Mouse (Mus musculus) macrophage (primary cell): Measurements from ENCODE around the gene Cdk5rap3. TPM values are rescaled to one million over a fixed set of nuclear protein-coding genes. Genes with fewer than 3 reads are reported as not detected.

ENCODE experiments used
- H3K27ac ChIP-seq: fragments of 350-480 bp; formaldehyde crosslinking; 2 replicates; pipeline ENCODE4 v1.9.0; 2021
- H3K36me3 ChIP-seq: fragments of 350-480 bp; formaldehyde crosslinking; 2 replicates; pipeline ENCODE4 v1.9.0; 2021; ENCODE audit errors: inconsistent target
- H3K4me3 ChIP-seq: fragments of 350-480 bp; formaldehyde crosslinking; 2 replicates; pipeline ENCODE4 v1.9.0; 2021; ENCODE audit errors: inconsistent target
- H3K79me2 ChIP-seq: fragments of 350-480 bp; formaldehyde crosslinking; 2 replicates; pipeline ENCODE4 v1.9.0; 2021; ENCODE audit errors: inconsistent target
- WGBS: methylation state at CpG from one replicate; pipeline ENCODE4 v1.1.7; 2026; ENCODE audit warnings: inconsistent platforms; ENCODE audit not compliant: missing documents; 5-methylcytosine and 5-hydroxymethylcytosine counted together
- polyA plus RNA-seq: library from polyadenylated mRNA; stranded (reverse); fragments of 250-400 nt; gene quantifications from 3 replicates; pipeline ENCODE4 v1.2.4, GENCODE M21; 2018; ENCODE audit warnings: inconsistent platforms

The Cdk5rap3 gene
- polyA plus RNA-seq, 1 experiment from 2014 or later = 17.0 TPM

DNA sequence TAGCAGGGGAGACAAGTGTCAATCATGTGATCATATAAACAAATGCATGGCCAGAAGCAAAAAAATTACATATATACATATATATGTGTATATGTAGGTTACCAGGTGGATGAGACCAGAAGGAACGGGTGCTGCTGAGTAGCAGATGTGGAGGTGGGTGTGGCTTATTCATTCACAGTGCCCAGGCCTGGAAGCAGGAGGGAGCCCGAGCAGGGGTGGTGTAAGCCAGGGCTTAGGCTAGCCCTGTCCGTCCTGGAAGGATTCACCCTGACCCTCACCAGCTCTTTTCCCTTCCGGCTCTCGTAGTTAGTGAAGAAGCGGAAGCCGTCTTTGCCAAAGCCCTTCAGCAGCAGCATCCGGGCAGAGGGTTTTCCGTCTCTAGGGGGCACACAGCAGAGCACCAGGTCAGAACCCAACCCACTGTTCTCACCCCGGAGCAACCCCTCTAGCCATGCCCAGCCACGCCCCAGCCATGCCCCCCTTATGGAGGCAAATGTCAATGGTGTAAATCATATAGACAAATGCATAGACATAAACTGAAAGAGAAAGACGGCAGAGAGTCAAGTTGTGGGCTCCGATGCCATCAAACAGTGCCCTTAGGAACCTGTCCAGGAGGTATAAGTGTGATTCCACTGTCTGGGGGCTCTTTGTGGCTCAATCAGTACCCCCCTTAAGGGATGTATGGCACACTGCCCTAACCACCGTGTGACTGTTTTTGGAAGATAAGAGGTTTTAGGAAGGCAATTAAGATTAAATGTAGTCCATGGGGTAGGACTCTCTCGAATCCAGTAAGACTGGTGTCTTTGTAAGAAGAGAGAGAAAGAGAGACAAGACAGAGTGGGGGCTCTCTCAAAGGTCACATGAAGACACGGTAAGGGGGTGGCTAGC lies 24.5 kb upstream of the Cdk5rap3 start:
- H3K36me3 ChIP-seq = peaks cover 4% of the 10 kb centered on the region; the same call in 1 of the 2 replicates
- H3K27ac ChIP-seq = no peak overlapping the region
- H3K79me2 ChIP-seq = no peaks in the 10 kb centered on the region
- H3K4me3 ChIP-seq = no peak overlapping the region
- 84% methylated on average over 15 of the region's 16 CpGs for WGBS

DNA sequence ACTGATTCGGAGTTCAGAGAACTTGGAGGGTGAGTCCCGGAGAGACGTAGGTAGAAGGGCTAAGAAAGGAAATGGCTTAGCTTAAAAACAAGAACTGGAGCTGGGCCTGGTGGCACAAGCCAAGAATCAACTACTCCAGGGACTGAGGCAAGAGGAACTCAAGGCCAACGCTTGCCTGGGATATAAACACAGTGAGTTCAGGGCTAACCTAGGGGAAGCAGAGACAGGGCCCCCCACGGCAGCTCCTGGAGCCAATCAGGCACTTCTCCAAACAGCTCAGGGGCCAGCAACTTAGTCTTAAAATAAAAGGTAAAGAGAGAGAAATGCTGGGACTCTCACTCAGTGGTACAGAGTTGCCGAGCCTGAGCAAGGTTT lies 22.1 kb upstream of the Cdk5rap3 start:
- Histone ChIP-seq H3K79me2 (no peaks in the 10 kb centered on the region), H3K4me3 (no peak overlapping the region), H3K27ac (no peak overlapping the region), H3K36me3 (peaks cover 4% of the 10 kb centered on the region; the same call in 1 of the 2 replicates)
- 53% methylated on average over 6 of the region's 6 CpGs for WGBS

DNA sequence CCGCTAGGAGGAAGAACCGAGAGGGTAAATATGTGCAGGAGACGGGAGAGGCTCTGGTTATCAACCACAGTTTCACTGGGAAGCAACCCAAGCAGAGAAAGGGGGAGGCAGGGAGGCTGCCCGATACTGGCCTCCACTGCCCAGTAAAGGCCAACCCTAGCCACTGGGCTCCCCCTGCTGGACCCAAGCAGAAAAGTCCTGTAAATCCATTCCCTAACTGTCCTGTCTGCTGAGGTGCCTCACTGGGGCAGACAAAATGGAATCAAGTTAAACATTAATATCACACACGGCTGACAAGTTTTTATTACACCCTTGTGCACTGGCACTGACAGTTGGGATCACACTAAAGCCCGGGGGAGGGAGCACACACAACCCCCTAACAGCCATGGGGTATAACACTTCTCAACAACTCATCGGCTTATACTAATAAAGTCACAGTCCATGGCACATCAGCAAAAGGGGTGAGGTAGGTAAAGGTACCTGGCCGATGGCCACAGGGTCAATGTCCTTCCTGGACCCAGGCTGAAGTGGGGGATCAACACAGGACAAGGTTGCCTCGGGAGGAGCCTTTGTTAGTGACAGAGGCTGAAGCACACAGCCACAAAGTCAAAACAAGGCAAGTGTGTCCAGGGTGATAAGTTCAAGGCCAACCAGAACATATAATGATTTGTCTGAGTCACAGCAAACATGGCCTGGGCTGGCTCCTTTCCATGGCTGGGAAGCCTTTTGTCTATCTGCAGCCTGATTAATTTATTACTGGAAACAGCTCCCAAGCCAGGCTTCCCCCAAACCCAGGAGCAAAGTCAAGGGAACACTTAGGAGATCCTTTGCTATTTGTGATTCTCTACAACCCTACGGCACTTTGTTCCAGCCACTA lies 21.5 kb upstream of the Cdk5rap3 start:
- Histone ChIP-seq H3K27ac (no peak overlapping the region), H3K79me2 (no peaks in the 10 kb centered on the region), H3K36me3 (peaks cover 4% of the 10 kb centered on the region; the same call in 1 of the 2 replicates), H3K4me3 (no peak overlapping the region)
- 64% methylated on average over 9 of the region's 10 CpGs for WGBS

DNA sequence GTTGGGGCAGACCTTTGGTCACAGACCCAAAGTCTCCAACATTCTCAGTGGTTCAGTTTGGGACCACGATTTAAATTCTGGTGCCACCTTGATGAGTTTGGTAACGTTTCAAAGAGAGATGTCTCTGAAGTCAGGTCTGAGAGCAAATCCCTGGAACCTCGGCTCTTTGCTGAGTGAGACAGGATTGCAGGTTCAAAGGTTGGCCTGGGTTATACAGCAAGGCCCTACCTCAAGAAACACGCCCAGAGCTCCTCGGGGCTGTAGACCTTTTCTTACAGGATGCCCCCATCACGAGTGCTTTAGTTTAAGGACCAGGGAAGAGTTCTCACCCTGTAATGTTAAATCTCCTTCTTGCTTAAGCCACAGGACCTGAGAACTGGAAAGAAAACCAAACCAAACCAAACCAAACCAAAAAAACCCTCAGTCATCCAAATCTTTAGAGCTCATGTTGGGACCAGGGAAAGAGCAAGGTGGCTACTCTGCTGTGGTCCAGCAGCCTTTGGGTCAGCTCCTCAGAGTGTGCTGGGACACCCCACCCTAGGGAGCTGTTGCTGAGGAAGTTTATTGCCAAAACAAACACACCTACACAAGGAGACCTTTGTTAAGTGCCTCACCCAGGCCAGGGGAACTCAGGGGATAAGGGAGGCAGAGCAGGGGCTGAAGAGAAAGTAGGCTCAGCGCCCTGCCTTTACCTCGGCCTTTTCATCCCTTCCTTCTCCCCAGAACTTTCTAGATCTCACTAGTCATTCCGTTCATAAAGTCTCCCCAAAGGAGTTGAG lies 19.8 kb upstream of the Cdk5rap3 start:
- 96% methylated on average over 9 of the region's 9 CpGs for WGBS
- no peak overlapping the region for H3K4me3 ChIP-seq

DNA sequence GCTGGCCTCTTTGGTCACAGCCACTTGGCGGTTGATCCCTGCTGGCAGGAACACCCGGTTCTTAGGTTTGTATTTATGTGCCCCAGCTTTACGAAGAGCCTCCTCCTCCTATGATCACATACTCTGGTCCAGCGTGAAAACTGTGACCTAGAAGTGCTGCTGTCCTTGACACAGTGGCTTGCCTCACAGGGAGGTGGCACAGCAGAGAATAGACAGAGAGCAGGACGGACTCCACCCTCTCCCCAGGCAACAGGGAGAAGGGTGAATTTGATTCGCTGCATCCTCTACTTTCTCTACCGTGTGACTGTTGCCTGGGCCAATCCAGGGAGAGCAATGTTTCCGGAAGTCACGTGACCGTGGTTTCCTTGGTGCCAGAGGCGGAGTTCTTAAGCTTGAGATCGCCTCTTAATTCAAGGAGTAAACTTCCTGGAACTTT lies 18.6 kb upstream of the Cdk5rap3 start:
- no peaks in the 10 kb centered on the region; the same call in 1 of the 2 replicates for H3K36me3 ChIP-seq
- no peak overlapping the region for H3K4me3 ChIP-seq
- H3K79me2 ChIP-seq = no peaks in the 10 kb centered on the region
- no peak overlapping the region for H3K27ac ChIP-seq
- 59% methylated on average over 12 of the region's 12 CpGs for WGBS

More for the DNA sequence above, 19.8 kb upstream of the Cdk5rap3 start:
- H3K79me2 ChIP-seq = no peaks in the 10 kb centered on the region
- H3K36me3 ChIP-seq = peaks cover 4% of the 10 kb centered on the region; the same call in 1 of the 2 replicates
- H3K27ac ChIP-seq = no peak overlapping the region

DNA sequence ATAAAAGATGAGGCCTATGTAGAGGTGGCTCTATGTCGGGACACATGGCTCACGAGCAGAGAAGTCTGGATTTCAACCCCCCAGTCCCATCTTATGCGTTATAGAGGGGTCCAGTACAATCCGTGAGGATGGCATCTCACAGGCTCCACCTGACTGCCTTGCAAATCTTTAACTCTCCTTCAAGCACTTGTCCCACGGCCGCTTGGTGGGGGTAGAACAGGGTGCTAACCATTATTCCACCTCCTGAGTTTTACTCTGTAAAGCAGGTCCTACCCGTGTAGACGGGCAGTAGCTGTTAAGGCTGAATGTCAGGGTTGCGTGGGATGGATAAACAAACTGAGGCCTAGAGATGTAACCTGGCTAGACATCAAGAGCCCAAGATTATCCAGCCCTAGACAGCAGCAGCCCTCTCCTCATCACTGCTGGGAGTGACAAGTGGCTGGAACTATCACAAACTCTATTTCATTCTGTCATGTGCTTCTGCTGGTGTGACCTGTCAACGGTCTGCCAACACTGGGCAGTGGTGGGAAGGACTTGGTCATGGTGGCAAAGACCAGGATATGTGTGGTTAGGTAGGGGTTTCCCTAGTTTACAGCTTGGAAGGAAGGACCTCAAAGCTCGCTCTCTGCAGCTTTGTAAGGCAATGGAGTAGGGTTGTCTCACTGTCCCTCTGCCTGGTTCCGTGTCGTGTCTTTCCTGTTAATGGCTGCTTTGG lies 17.4 kb upstream of the Cdk5rap3 start:
- Histone ChIP-seq H3K79me2 (no peaks in the 10 kb centered on the region), H3K36me3 (no peaks in the 10 kb centered on the region; the same call in 1 of the 2 replicates), H3K27ac (no peak overlapping the region), H3K4me3 (no peak overlapping the region)
- WGBS = 73% methylated on average over 13 of the region's 13 CpGs

DNA sequence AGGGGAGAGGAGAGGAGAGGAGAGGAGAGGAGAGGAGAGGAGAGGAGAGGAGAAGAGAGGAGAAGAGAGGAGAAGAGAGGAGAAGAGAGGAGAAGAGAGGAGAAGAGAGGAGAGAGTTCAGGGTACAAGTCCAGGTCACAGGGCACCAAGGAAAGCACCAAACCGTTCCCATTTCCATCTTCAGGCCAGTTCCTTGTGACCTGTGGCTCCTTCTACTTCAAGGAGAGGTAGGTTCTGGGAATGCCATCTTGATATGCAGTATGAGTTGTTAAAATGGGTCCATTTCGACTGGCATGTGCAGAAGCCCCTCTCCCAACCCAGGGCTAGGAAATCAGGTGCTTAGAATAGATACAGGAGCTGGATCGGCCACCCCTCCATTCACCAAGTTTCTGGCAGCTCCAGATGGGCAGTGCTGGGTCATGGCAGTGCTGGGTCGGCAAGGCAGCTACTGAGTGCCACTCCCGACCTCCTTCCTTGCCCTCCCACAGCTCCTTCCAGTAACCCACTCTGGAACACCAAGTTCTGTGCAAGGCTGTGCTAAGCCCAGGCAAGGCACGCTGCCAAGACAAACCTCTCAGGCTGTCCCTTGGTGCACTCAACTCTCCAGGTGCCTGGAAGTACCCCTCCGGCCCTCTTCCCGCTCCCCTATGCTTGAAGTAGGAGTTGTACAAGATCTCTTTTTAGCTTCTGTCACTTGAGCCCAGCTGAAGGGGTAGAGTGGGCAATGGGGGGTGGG lies 15.2 kb upstream of the Cdk5rap3 start:
- H3K36me3 ChIP-seq = no peaks in the 10 kb centered on the region
- H3K27ac ChIP-seq = no peak overlapping the region
- H3K4me3 ChIP-seq = no peak overlapping the region
- 88% methylated on average over 8 of the region's 8 CpGs for WGBS
- no peaks in the 10 kb centered on the region for H3K79me2 ChIP-seq

DNA sequence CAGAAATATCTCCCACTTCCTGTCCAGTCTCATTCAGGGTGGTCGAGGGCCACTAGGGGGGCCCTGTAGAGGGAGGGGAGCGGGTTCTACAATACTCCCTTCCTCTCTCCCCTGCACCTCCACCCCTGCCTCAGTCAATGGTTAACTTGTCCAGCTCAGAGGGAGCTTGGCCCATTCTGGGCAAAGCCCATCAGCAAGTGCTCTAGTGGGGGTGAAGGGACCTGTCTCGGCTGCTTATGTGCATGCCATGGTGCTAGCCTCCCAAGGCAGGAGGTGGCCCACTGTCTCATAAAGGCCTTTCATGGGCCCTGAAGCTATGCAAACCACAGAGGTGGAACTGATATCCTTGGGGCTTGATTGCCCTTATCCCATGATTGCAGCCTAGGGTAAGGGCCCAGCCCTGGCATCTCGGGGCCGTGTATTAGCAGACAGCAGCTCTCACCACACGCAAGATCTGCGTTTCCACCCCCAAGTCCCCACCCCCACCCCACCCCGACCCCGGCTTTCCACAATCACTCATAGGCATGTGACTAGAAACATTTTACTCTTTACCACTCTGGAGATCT lies 13.6 kb upstream of the Cdk5rap3 start:
- no peaks in the 10 kb centered on the region for H3K36me3 ChIP-seq
- no peak overlapping the region for H3K27ac ChIP-seq
- no peaks in the 10 kb centered on the region for H3K79me2 ChIP-seq
- no peak overlapping the region for H3K4me3 ChIP-seq
- 84% methylated on average over 9 of the region's 9 CpGs for WGBS

DNA sequence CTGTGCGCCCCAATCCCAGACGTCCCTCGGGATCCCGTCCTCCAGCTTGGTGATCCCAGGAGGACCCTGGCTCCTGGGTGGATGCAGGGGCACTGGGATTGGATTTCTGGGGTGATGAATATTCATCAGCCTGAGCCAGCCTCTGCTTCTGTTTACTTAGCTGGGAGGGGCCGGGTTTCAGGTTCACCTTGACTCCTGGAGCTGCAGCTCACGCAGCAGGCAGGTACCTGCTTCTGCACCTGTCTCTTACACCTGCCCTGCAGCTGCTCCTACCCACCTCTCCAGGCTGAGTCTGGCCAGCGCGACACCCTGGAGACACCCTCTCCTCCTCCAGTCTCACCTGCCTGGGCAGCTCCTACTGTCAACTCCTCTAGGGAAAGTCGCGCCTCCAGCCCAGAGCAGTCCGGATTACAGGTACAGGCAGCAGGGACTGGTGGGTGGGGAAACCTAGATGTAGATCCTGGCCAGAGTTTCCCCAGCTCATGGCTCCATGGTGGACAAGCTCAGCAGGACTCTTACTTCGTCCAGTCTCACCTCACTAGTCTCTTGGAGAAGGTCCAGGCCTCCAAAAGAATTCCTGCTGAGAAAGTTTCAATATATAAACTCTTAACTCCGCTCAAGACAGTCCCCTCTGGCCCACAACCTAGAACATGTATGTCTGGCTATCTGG lies 12.9 kb upstream of the Cdk5rap3 start:
- H3K27ac ChIP-seq = no peak overlapping the region
- H3K4me3 ChIP-seq = no peak overlapping the region
- 91% methylated on average over 13 of the region's 13 CpGs for WGBS
- H3K36me3 ChIP-seq = no peaks in the 10 kb centered on the region
- no peaks in the 10 kb centered on the region for H3K79me2 ChIP-seq

DNA sequence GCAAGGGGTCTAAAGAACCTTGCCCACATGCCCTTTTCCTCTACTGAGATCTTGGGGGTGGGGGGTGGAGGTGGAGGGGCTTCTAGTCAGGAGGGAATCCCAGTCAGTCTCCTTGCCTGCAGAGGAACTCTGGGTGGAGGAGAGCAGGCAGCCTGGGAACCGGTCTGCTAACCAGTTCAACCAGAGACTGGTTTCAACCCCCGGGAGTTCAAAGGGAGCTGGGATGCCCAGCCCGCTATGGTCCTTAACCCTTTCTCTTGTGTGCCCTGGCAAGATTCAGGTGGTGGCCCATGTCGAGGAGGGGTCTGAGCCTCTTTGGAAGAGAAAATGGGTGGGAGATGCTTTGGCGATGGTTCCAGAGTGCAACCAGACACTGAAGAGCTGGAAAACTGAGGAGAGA lies 12.4 kb upstream of the Cdk5rap3 start:
- Histone ChIP-seq H3K36me3 (no peaks in the 10 kb centered on the region), H3K79me2 (no peaks in the 10 kb centered on the region), H3K4me3 (no peak overlapping the region), H3K27ac (no peak overlapping the region)
- 93% methylated on average over 5 of the region's 5 CpGs for WGBS

DNA sequence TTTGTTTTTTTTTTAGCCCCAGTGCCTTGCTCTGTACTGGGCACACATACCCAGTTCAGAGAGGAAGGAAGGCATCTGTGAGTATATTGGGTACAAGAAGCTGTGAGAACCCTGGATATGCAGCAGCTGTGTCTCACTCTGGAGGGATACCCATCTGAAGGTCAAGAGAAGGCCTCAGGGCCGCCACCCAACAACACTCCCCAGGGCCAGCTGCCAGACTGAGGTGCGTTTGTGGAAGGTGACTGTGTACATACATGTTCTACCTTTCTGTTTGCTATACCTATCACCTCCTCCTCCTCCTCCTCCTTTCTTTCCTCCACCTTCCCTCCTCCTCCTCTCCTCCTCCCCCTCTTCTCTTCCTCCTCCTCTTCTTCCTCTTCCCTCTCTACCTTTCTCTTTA lies 11.8 kb upstream of the Cdk5rap3 start, which contains the start of gene Prr15l:
TSS of gene Prr15l (plus strand) at position 17 of the 400 bp plus-strand sequence.
- Histone ChIP-seq H3K79me2 (no peaks in the 10 kb centered on the region), H3K36me3 (no peaks in the 10 kb centered on the region), H3K27ac (no peak within 1 kb of the TSS), H3K4me3 (no peak within 1 kb of the TSS)
- 89% methylated on average over 2 of the region's 2 CpGs for WGBS

DNA sequence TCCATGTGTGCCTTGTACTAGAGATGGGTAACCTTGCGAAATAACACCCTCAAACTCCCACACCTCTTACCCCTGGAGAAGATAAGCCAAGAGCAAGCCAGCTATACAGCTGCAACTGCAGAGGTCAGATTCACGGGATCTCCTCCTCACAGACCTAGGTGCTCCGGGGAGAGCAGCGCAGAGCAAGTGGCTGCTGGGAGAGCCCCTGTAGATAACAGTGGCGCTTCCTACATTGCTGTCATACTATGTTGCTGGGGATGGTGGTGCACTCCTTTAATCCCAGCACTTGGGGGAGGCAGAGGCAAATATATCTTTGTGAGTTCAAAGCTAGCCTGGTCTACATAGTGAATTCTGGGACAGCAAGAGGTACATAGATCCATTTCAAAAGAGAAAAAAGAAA lies 10.3 kb upstream of the Cdk5rap3 start:
- no peak overlapping the region for H3K4me3 ChIP-seq
- WGBS = 93% methylated on average over 5 of the region's 5 CpGs
- no peak overlapping the region for H3K27ac ChIP-seq

More for the DNA sequence above, 10.3 kb upstream of the Cdk5rap3 start:
- Histone ChIP-seq H3K79me2 (no peaks in the 10 kb centered on the region), H3K36me3 (no peaks in the 10 kb centered on the region)
